Mouse (Mus musculus) C2C12 (cell line): ENCODE results near the gene Mvd.

Source experiments
- CEBPB ChIP-seq: IDR thresholded peaks from one replicate; pipeline ENCODE4 v1.6.1; 2011; ENCODE audit warnings: low read depth, mild to moderate bottlenecking, control low read depth, moderate library complexity
- CTCF ChIP-seq: IDR thresholded peaks from one replicate; pipeline ENCODE4 v1.5.1; 2011; ENCODE audit not compliant: control insufficient read depth, insufficient read depth, insufficient read length
- FOSL1 ChIP-seq: IDR thresholded peaks from one replicate; pipeline ENCODE4 v1.8.0; 2011; ENCODE audit warnings: mild to moderate bottlenecking, low read length; ENCODE audit not compliant: poor library complexity, insufficient read depth, severe bottlenecking
- MAX ChIP-seq: IDR thresholded peaks from one replicate; pipeline ENCODE4 v1.6.1; 2011; ENCODE audit warnings: mild to moderate bottlenecking, control low read depth
- MYOD1 ChIP-seq: IDR thresholded peaks from one replicate; pipeline ENCODE4 v1.6.1; 2011; ENCODE audit warnings: low read depth; ENCODE audit not compliant: control insufficient read depth, insufficient read length

DNA sequence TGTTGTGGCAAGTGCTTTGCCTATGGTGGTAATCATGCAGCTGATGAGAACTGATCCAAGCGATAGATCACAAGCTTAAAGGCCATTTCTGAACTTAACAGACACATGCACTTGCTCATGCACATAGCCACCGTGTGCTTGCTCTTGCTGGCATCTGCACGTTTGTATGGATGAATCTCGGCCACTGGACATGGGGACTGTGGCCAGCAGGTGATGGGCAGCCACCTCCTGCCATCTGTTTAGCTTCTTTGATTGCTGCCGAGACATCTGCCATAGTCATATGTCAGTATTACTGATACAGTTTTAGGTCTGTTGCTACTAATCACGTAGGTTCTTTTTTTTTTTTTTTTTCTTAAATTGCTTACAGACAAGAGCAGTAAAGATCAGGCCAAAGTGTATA is 47.9 kb downstream of the Mvd start:
- TF ChIP-seq CTCF, result no peak
- no peak for TF ChIP-seq MYOD1
- TF ChIP-seq MAX, result no peak
- no peak for TF ChIP-seq FOSL1
- TF ChIP-seq CEBPB, result no peak
